Mouse (Mus musculus): Measurements from ENCODE around the gene Gucy2d.

Gene Gucy2d

DNA sequence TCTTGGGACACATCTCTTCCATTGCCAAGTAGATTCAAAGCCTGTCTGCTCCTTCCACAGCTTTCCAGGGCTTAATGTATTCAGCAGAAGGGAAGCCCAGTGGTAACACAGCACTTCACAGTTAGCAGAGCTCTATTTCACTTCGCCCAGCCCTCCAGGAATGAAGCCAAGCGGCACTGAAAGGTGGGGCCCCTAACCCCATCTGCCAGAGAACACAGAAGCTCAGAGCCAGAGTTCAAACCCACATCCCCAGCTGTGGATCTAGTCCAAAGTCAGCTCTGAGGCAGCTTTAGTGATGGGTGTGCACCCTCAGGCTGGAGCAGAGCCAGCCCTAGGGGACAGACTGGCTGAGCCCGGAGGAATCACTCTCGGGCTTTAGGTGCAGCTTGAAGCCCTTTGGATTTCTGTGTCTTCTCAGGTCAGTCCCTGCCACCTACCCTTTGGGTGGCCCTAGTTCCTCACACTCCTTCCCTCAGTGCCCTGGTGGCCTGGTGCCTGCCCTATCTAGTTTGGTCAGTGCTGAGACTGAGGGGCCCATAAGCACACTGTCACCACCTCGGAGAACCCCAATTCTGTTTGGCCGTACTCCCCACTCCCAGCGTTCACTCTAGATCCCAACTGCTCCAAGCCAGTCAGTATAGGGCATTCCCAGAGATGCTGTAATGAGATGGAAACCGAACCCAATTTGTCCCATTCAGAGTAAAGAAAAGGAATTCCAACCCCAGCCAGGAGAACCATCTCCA is 83.0 kb downstream of the Gucy2d start:
- DNase-seq (ENCODE audit: low spot score in 2 of 2): peak; percentile 63 to 64

DNA sequence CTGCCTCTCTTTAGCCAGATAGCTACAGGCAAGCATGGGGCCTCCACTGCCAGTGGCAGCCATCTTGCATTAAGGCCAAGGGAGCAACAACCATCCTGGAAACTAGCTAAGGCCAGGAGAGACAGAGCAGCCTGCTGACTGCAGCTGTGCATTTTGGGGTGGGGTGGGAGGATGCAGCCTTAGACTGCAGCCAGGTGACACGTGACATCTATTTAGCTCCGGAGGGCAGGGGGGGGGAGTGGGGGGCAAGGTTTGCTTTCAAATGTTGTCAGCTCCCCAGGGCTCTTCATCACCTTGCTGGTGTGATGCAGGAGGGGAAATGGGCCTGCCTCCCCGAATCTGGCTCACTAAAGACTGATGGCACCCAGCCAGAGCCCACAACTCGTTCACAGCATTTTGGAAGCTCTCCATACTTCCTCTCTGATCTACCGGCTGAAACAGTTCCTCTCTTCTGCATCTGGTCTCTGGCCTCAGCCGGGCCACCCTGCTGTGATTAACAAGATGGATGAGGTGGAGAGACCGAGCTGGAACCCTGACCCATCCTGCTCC is 83.7 kb downstream of the Gucy2d start:
- DNase-seq (ENCODE audit: low spot score in 2 of 2): peak; percentile 39 to 51

DNA sequence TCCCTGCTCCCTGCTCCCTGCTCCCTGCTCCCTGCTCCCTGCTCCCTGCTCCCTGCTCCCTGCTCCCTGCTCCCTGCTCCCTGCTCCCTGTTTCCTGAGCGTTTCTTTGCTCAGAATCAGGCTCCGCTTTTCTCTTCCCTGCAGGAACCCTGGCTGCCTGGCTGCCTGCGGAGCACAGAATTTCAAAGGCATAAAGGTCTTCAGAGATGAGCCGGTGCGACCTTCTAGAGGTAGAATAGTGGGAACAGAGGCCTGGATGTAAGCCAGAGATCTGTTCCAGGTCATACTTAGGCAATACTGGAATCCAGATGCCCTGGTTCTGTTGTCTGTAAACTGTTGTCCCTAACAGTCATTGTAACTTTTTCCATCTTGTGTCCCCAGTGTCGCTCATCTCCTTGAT is 84.2 kb downstream of the Gucy2d start:
- no peak for DNase-seq (ENCODE audit: low spot score in 2 of 2)

DNA sequence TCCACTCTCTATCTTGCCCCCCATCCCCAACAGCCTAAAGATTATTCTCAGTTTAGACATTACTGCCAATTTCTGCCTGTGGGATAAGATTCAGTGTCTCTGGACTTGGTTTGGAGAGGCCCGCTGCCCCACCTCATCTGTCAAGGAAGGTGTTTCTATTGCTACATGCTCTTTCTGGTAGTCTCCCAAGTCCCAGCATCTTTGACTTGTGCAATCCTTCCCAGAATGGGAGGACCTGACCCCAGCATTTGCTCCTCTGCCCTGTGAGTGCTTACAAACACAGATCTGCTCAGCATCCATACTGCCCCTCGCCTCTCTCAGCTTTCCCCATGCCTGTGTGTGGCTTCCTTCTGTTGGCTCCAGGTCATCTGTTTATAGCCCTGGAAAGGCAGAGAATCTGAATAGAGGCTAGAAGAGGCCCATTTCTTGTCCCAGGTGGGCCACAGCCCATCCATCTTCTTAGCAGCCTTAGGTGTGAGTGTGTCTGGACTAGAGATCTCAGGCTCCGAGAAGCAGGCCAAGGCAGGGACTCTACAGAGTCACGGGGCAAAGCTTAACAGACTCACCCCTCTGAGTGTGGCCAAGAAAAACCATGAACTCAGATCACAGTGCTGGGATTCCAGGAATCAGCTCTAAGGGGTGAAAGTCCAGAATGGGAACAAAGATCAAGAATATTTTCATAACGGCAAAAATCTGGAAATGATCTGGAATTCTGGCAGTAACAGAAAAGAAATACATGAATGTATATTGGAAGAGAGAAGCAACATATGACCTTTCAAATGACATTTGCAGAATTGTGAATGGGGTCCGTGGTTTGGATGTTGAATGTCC is 84.9 kb downstream of the Gucy2d start:
- DNase-seq (ENCODE audit: low spot score in 2 of 2): no peak

Measured in thymus, postnatal 10 days (tissue).